Mouse (Mus musculus): ENCODE measurements at regions not wholly inside any gene's neighbourhood (a gene's known extent, or its start where the extent isn't known, plus 50 kb on each side); places are given as distances from the start of the nearest gene placed in this dataset.

DNA sequence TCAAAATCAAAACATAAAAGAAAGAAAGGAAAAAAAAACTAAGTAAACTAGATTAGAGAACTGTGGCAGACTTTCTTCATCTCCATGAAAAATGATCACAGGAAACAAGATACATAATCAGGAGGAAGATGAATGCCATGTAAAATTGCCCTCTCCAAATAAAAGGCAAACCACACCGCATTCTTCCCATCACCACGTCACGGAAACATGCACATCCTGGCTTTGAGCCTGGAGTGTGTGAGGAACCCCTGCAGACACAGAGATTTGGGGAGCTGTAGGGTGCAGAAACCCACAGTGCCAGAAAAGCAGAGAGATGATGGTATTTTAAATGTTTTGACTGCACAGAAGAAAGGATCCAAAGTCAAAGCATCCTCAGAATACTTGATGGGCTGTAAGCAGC is 488.5 kb upstream of the Tenm4 start:
- ATAC-seq (no peak), DNase-seq (no peak)
- 62% methylated on average over 3 of the region's 3 CpGs for WGBS (ENCODE audit: insufficient replicate concordance)
- Histone ChIP-seq H3K27me3 (ENCODE audit: insufficient read depth, low read length) (no peaks in the 10 kb centered on the region), H3K36me3 (replicated peaks; ENCODE audit: insufficient read depth, low read length) (no peaks in the 10 kb centered on the region), H3K9me3 (ENCODE audit: low read length) (no peaks in the 10 kb centered on the region), H3K4me1 (ENCODE audit: insufficient read depth) (no peaks in the 10 kb centered on the region), H3K4me3 (ENCODE audit: low read depth, low read length) (no peak overlapping the region), H3K9ac (replicated peaks) (no peak overlapping the region), H3K27ac (ENCODE audit: low read depth) (no peak overlapping the region), H3K4me2 (ENCODE audit: low read depth, low read length) (no peak overlapping the region)
- TF ChIP-seq EP300 (IDR thresholded peaks at IDR 0.05; ENCODE audit: low read depth) (no peak), CTCF (IDR thresholded peaks at IDR 0.05; ENCODE audit: low read depth) (no peak)

DNA sequence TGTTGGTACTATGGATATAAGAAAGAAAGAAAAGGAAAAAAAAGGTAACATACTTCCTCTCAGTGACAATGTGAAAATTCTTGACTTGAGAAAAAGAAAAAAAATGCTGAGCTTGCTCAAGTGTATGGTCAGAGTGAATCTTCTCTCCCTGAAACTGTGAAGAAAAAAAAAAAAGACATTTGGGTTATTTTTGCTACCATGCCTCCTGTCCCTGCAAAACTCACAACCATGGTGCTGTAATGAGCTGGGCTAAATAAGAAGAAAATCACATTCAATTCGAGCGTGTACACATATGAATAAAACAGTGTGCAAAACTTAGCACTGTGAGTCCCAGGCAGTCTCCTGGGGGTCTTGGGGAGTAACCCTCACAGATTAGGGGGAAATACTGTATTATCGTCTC is 483.3 kb upstream of the Tenm4 start:
- H3K9ac ChIP-seq (replicated peaks), result no peak overlapping the region
- H3K27ac ChIP-seq (ENCODE audit: low read depth), result no peak overlapping the region
- DNase-seq (no peak), ATAC-seq (no peak)
- H3K4me1 ChIP-seq (ENCODE audit: insufficient read depth), result no peaks in the 10 kb centered on the region
- WGBS (ENCODE audit: insufficient replicate concordance), result 70% methylated on average over 3 of the region's 3 CpGs
- no peak overlapping the region for H3K4me3 ChIP-seq (ENCODE audit: low read depth, low read length)
- no peaks in the 10 kb centered on the region for H3K27me3 ChIP-seq (ENCODE audit: insufficient read depth, low read length)
- no peaks in the 10 kb centered on the region for H3K36me3 ChIP-seq (replicated peaks; ENCODE audit: insufficient read depth, low read length)
- H3K9me3 ChIP-seq (ENCODE audit: low read length), result no peaks in the 10 kb centered on the region
- TF ChIP-seq EP300 (IDR thresholded peaks at IDR 0.05; ENCODE audit: low read depth) (no peak), CTCF (IDR thresholded peaks at IDR 0.05; ENCODE audit: low read depth) (no peak)
- H3K4me2 ChIP-seq (ENCODE audit: low read depth, low read length), result no peak overlapping the region

DNA sequence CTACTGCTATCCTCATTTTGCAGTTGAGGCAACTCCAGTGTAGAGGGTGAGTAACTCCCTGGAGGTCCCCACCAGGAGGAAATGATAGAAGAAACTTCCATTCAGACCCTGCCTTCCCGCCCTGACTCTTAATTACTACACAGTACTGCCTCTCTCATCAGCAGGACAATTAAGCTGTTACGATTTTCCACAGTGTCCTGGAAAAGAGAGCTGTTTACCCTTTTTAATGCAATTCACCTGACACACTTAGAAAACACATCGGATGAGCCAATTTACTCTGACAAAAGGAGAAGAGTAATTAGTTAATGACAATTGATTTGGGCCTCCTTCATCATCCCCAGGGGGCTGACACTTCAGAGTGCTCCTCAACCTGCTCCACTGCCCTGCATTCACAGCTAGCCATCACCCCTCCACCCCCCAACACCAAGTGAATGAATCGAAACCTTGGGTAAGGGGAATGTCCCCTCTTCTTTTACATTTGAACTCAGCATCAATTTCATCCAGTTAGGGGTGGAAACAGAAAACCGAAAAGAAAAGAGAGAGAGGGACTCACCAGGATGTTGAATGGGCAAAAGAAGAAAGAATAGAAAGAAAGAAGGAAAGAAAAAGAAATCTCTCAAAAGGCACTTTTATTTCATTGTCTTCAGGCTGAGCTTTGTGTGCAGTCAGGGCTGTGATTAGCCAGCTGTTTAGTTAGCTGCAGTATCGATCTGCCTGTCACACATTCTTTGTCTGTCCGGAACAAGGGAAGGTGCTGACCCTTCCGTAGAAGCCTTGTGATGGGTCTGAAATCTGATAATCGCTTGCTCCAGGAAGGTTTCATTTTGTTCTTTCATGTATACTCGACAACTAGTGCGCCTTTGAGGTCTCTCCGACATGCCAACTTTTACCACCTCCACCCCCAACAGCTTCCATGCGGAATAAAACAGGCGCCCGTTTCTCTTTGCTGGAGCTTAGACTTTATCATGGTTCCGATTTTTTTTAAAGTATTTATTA is 482.6 kb upstream of the Tenm4 start:
- Histone ChIP-seq H3K9me3 (ENCODE audit: low read length) (no peaks in the 10 kb centered on the region), H3K9ac (replicated peaks) (no peak overlapping the region), H3K27ac (ENCODE audit: low read depth) (no peak overlapping the region), H3K36me3 (replicated peaks; ENCODE audit: insufficient read depth, low read length) (no peaks in the 10 kb centered on the region), H3K4me3 (ENCODE audit: low read depth, low read length) (0 out of 2 replicates have a peak overlapping the region, but pooled peaks have one; percentile 4), H3K4me1 (ENCODE audit: insufficient read depth) (no peaks in the 10 kb centered on the region), H3K4me2 (ENCODE audit: low read depth, low read length) (peak overlapping the region; percentile 64), H3K27me3 (ENCODE audit: insufficient read depth, low read length) (no peaks in the 10 kb centered on the region)
- WGBS (ENCODE audit: insufficient replicate concordance), result 22% methylated on average over 16 of the region's 16 CpGs
- DNase-seq, result no peak
- TF ChIP-seq CTCF (IDR thresholded peaks at IDR 0.05; ENCODE audit: low read depth), result no peak
- no peak for TF ChIP-seq EP300 (IDR thresholded peaks at IDR 0.05; ENCODE audit: low read depth)
- no peak for ATAC-seq

DNA sequence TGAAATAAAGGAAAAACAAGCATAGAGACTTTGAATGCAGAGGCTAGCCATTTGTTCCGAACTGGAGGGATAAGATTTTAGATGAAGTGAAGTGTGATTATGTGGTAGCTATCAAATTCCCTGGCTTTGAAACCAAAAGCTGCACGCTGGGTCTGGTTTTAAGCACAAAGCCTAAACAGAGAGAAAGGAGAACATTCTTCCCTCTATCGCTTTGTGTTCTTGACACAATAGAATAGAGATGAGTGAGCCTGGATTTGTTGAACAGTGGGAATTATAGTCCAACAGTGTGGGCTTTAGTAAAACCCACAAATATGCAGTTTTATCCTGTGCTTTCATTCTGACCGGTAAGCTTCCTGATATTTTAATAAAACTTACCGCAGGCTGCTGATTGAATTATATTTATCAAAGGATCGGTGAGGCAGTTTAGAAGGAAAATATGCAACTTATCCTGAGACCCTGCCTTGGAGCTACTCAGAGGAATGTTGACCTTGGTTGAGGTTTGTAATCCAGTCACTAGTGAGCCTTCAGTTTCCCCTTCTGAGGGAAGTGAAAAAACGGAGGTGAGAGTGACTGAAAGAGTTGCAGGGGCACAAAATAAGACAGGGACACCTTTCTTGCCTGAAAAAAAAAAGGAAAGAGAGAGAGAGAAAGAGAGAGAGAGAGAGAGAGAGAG is 481.7 kb upstream of the Tenm4 start:
- Histone ChIP-seq H3K4me3 (ENCODE audit: low read depth, low read length) (0 out of 2 replicates have a peak overlapping the region, but pooled peaks have one; percentile 4), H3K27ac (ENCODE audit: low read depth) (no peak overlapping the region), H3K9me3 (ENCODE audit: low read length) (no peaks in the 10 kb centered on the region), H3K36me3 (replicated peaks; ENCODE audit: insufficient read depth, low read length) (no peaks in the 10 kb centered on the region), H3K4me1 (ENCODE audit: insufficient read depth) (no peaks in the 10 kb centered on the region), H3K4me2 (ENCODE audit: low read depth, low read length) (peak overlapping the region; percentile 64), H3K27me3 (ENCODE audit: insufficient read depth, low read length) (no peaks in the 10 kb centered on the region), H3K9ac (replicated peaks) (no peak overlapping the region)
- TF ChIP-seq CTCF (IDR thresholded peaks at IDR 0.05; ENCODE audit: low read depth), result no peak
- no peak for TF ChIP-seq EP300 (IDR thresholded peaks at IDR 0.05; ENCODE audit: low read depth)
- ATAC-seq, result no peak
- WGBS (ENCODE audit: insufficient replicate concordance), result 47% methylated on average over 7 of the region's 7 CpGs
- no peak for DNase-seq

DNA sequence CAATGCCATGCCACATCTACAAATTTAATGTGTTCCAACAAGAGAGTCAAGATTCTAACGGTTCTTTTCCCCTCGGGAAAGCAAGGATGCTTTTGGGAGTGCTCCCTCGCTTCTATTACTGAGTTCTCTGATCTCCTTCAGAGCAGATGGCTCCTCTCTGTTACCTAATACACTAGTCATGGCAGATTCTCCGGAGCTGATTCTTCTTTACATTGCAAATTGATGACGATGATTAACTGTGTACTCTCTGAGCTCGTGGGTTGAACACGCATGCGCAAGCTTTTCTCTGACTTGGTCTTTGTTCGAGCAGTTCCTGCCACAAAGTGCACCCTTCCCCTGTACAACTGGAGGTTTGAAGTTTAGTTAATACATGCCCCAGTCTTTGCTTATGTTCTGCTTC is 471.5 kb upstream of the Tenm4 start:
- Histone ChIP-seq H3K27ac (ENCODE audit: low read depth) (no peak overlapping the region), H3K4me3 (ENCODE audit: low read depth, low read length) (no peak overlapping the region), H3K9me3 (ENCODE audit: low read length) (no peaks in the 10 kb centered on the region), H3K9ac (replicated peaks) (no peak overlapping the region), H3K4me1 (ENCODE audit: insufficient read depth) (no peaks in the 10 kb centered on the region), H3K27me3 (ENCODE audit: insufficient read depth, low read length) (no peaks in the 10 kb centered on the region), H3K4me2 (ENCODE audit: low read depth, low read length) (no peak overlapping the region), H3K36me3 (replicated peaks; ENCODE audit: insufficient read depth, low read length) (no peaks in the 10 kb centered on the region)
- WGBS (ENCODE audit: insufficient replicate concordance), result 77% methylated on average over 9 of the region's 9 CpGs
- DNase-seq (no peak), ATAC-seq (no peak)
- TF ChIP-seq CTCF (IDR thresholded peaks at IDR 0.05; ENCODE audit: low read depth) (no peak), EP300 (IDR thresholded peaks at IDR 0.05; ENCODE audit: low read depth) (no peak)

DNA sequence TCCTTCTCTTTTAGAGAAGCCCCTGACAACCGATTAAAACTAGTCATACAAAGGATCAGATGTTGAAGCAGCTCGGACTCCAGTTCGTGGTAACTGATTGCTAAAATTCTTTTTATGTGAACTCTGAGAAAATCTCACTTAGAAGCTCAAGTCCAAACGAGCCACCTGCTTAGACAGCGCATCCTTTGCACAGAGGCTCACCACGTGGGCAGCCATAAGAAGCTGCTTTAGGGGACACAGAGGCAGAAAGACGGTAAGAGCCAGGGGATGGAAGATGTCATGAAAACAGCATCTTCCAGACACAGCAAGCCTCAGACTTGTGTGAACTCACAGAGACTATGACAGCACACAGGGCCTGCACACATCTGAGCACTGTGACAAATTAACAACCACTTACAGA is 461.0 kb upstream of the Tenm4 start:
- WGBS (ENCODE audit: insufficient replicate concordance), result 73% methylated on average over 7 of the region's 7 CpGs

More for the DNA sequence above, 461.0 kb upstream of the Tenm4 start:
- Histone ChIP-seq H3K9ac (replicated peaks) (no peak overlapping the region), H3K27ac (ENCODE audit: low read depth) (no peak overlapping the region), H3K4me2 (ENCODE audit: low read depth, low read length) (no peak overlapping the region), H3K27me3 (ENCODE audit: insufficient read depth, low read length) (no peaks in the 10 kb centered on the region), H3K4me1 (ENCODE audit: insufficient read depth) (no peaks in the 10 kb centered on the region), H3K36me3 (replicated peaks; ENCODE audit: insufficient read depth, low read length) (no peaks in the 10 kb centered on the region), H3K4me3 (ENCODE audit: low read depth, low read length) (no peak overlapping the region), H3K9me3 (ENCODE audit: low read length) (no peaks in the 10 kb centered on the region)
- TF ChIP-seq CTCF (IDR thresholded peaks at IDR 0.05; ENCODE audit: low read depth) (no peak), EP300 (IDR thresholded peaks at IDR 0.05; ENCODE audit: low read depth) (no peak)
- no peak for ATAC-seq
- DNase-seq, result no peak
